Mouse (Mus musculus): ENCODE results near the gene Ulk4. TPM values are rescaled to one million over a fixed set of nuclear protein-coding genes. Genes with fewer than 3 reads are reported as not detected.

Ulk4 gene
- polyA plus RNA-seq, 1 experiment from 2014 or later = 115 TPM

GRCm38 (mm10) chr9:120963720-120964119, 313.3 kb downstream of the Ulk4 start:
- no peaks in the 10 kb centered on the region for H3K27me3 ChIP-seq

GRCm38 (mm10) chr9:120963104-120963503, 313.9 kb downstream of the Ulk4 start:
- no peak overlapping the region for H3K9ac ChIP-seq
- ATAC-seq (ENCODE audit: low read depth) = no peak
- H3K4me1 ChIP-seq (replicated peaks) = peaks cover 24% of the 10 kb centered on the region
- H3K4me2 ChIP-seq = no peak overlapping the region
- H3K27me3 ChIP-seq = no peaks in the 10 kb centered on the region
- H3K9me3 ChIP-seq = no peaks in the 10 kb centered on the region
- H3K4me3 ChIP-seq = no peak overlapping the region
- peaks cover 98% of the 10 kb centered on the region for H3K36me3 ChIP-seq
- peak overlapping the region; percentile 15; the same call in 1 of the 2 replicates for H3K27ac ChIP-seq (replicated peaks)
- 92% methylated on average over 4 of the region's 4 CpGs for WGBS

More at GRCm38 (mm10) chr9:120963720-120964119, 313.3 kb downstream of the Ulk4 start:
- peaks cover 24% of the 10 kb centered on the region for H3K4me1 ChIP-seq (replicated peaks)
- H3K9ac ChIP-seq = no peak overlapping the region
- H3K4me2 ChIP-seq = no peak overlapping the region
- H3K36me3 ChIP-seq = peaks cover 98% of the 10 kb centered on the region
- ATAC-seq (ENCODE audit: low read depth) = no peak
- H3K27ac ChIP-seq (replicated peaks) = no peak overlapping the region
- H3K4me3 ChIP-seq = no peak overlapping the region
- no peaks in the 10 kb centered on the region for H3K9me3 ChIP-seq
- WGBS = 89% methylated on average over 3 of the region's 3 CpGs

- Histone ChIP-seq H3K9ac (no peak overlapping the region), H3K36me3 (peaks cover 99% of the 10 kb centered on the region), H3K4me3 (no peak overlapping the region), H3K27ac (replicated peaks) (peak overlapping the region; percentile 15; the same call in 1 of the 2 replicates), H3K4me2 (no peak overlapping the region), H3K27me3 (no peaks in the 10 kb centered on the region), H3K4me1 (replicated peaks) (peaks cover 24% of the 10 kb centered on the region), H3K9me3 (no peaks in the 10 kb centered on the region)
- 88% methylated on average over 3 of the region's 3 CpGs for WGBS
- ATAC-seq (ENCODE audit: low read depth) = no peak
Observed at GRCm38 (mm10) chr9:120961969-120962700, 314.9 kb downstream of the Ulk4 start.

- Histone ChIP-seq H3K4me1 (replicated peaks) (peaks cover 24% of the 10 kb centered on the region), H3K4me3 (no peak overlapping the region), H3K4me2 (no peak overlapping the region), H3K27ac (replicated peaks) (peak overlapping the region; percentile 15; the same call in 1 of the 2 replicates), H3K9me3 (no peaks in the 10 kb centered on the region), H3K36me3 (peaks cover 99% of the 10 kb centered on the region), H3K9ac (0 out of 2 replicates have a peak overlapping the region, but pooled peaks have one; percentile 8), H3K27me3 (no peaks in the 10 kb centered on the region)
- ATAC-seq (ENCODE audit: low read depth) = no peak
- 87% methylated on average over 3 of the region's 3 CpGs for whole genome bisulfite sequencing
Observed at GRCm38 (mm10) chr9:120961466-120961865, 315.5 kb downstream of the Ulk4 start.

- no peak overlapping the region for H3K4me3 ChIP-seq
- no peaks in the 10 kb centered on the region for H3K27me3 ChIP-seq
- ATAC-seq (ENCODE audit: low read depth) = no peak
- H3K27ac ChIP-seq (replicated peaks) = no peak overlapping the region
- H3K36me3 ChIP-seq = peaks cover 99% of the 10 kb centered on the region
- 86% methylated on average over 4 of the region's 4 CpGs for WGBS
- H3K9ac ChIP-seq = no peak overlapping the region
- H3K4me1 ChIP-seq (replicated peaks) = peaks cover 24% of the 10 kb centered on the region
- no peak overlapping the region for H3K4me2 ChIP-seq
- H3K9me3 ChIP-seq = no peaks in the 10 kb centered on the region
Observed at GRCm38 (mm10) chr9:120960611-120961010, 316.4 kb downstream of the Ulk4 start.

GRCm38 (mm10) chr9:120959225-120959624, 317.8 kb downstream of the Ulk4 start:
- H3K4me2 ChIP-seq = no peak overlapping the region
- no peaks in the 10 kb centered on the region for H3K27me3 ChIP-seq
- H3K27ac ChIP-seq (replicated peaks) = no peak overlapping the region
- WGBS = 88% methylated on average over 4 of the region's 4 CpGs
- no peak for ATAC-seq (ENCODE audit: low read depth)
- H3K9ac ChIP-seq = no peak overlapping the region
- H3K36me3 ChIP-seq = peaks cover 99% of the 10 kb centered on the region
- no peak overlapping the region for H3K4me3 ChIP-seq
- peaks cover 24% of the 10 kb centered on the region for H3K4me1 ChIP-seq (replicated peaks)
- no peaks in the 10 kb centered on the region for H3K9me3 ChIP-seq

- no peaks in the 10 kb centered on the region for H3K9me3 ChIP-seq
- H3K27ac ChIP-seq (replicated peaks) = no peak overlapping the region
- H3K4me2 ChIP-seq = no peak overlapping the region
- no peak for ATAC-seq (ENCODE audit: low read depth)
- 78% methylated on average over 6 of the region's 6 CpGs for WGBS
- H3K4me1 ChIP-seq (replicated peaks) = peaks cover 21% of the 10 kb centered on the region
- H3K27me3 ChIP-seq = no peaks in the 10 kb centered on the region
- H3K4me3 ChIP-seq = no peak overlapping the region
- no peak overlapping the region for H3K9ac ChIP-seq
- peaks cover 99% of the 10 kb centered on the region for H3K36me3 ChIP-seq
Observed at GRCm38 (mm10) chr9:120958560-120958959, 318.4 kb downstream of the Ulk4 start.

- no peak for ATAC-seq (ENCODE audit: low read depth)
- no peaks in the 10 kb centered on the region for H3K9me3 ChIP-seq
- H3K4me2 ChIP-seq = no peak overlapping the region
- H3K36me3 ChIP-seq = peaks cover 100% of the 10 kb centered on the region
- no peaks in the 10 kb centered on the region for H3K27me3 ChIP-seq
- H3K4me3 ChIP-seq = no peak overlapping the region
- peaks cover 20% of the 10 kb centered on the region for H3K4me1 ChIP-seq (replicated peaks)
- 91% methylated on average over 5 of the region's 5 CpGs for WGBS
- no peak overlapping the region for H3K27ac ChIP-seq (replicated peaks)
- H3K9ac ChIP-seq = no peak overlapping the region
Observed at GRCm38 (mm10) chr9:120958051-120958450, 318.9 kb downstream of the Ulk4 start.

- Histone ChIP-seq H3K27me3 (no peaks in the 10 kb centered on the region), H3K9me3 (no peaks in the 10 kb centered on the region), H3K4me1 (replicated peaks) (peaks cover 22% of the 10 kb centered on the region), H3K27ac (replicated peaks) (no peak overlapping the region), H3K9ac (no peak overlapping the region), H3K4me2 (no peak overlapping the region), H3K36me3 (peaks cover 72% of the 10 kb centered on the region), H3K4me3 (no peak overlapping the region)
- WGBS = 86% methylated on average over 3 of the region's 3 CpGs
- 0 out of 2 replicates have a peak, but pooled peaks have one; percentile 19 for ATAC-seq (ENCODE audit: low read depth)
Observed at GRCm38 (mm10) chr9:120951947-120952346, 325.1 kb downstream of the Ulk4 start.

GRCm38 (mm10) chr9:120950761-120951160, 326.2 kb downstream of the Ulk4 start:
- no peak overlapping the region for H3K4me2 ChIP-seq
- no peak for ATAC-seq (ENCODE audit: low read depth)
- H3K27ac ChIP-seq (replicated peaks) = no peak overlapping the region
- H3K9me3 ChIP-seq = no peaks in the 10 kb centered on the region
- no peak overlapping the region for H3K9ac ChIP-seq
- H3K4me1 ChIP-seq (replicated peaks) = peaks cover 32% of the 10 kb centered on the region
- 95% methylated on average over 12 of the region's 12 CpGs for WGBS
- H3K36me3 ChIP-seq = peaks cover 60% of the 10 kb centered on the region
- no peaks in the 10 kb centered on the region for H3K27me3 ChIP-seq
- H3K4me3 ChIP-seq = no peak overlapping the region

GRCm38 (mm10) chr9:120948832-120949231, 328.2 kb downstream of the Ulk4 start:
- Histone ChIP-seq H3K4me1 (replicated peaks) (peaks cover 50% of the 10 kb centered on the region), H3K27ac (replicated peaks) (no peak overlapping the region), H3K9ac (no peak overlapping the region), H3K9me3 (no peaks in the 10 kb centered on the region), H3K4me3 (no peak overlapping the region), H3K4me2 (no peak overlapping the region), H3K27me3 (no peaks in the 10 kb centered on the region), H3K36me3 (peaks cover 40% of the 10 kb centered on the region)
- WGBS = 96% methylated on average over 1 of the region's 1 CpGs
- ATAC-seq (ENCODE audit: low read depth) = no peak

GRCm38 (mm10) chr9:120946131-120946530, 330.9 kb downstream of the Ulk4 start:
- Histone ChIP-seq H3K4me3 (no peak overlapping the region), H3K36me3 (peaks cover 13% of the 10 kb centered on the region), H3K9me3 (no peaks in the 10 kb centered on the region), H3K9ac (no peak overlapping the region), H3K27ac (replicated peaks) (no peak overlapping the region), H3K4me2 (no peak overlapping the region), H3K27me3 (no peaks in the 10 kb centered on the region), H3K4me1 (replicated peaks) (peaks cover 76% of the 10 kb centered on the region)
- WGBS = 85% methylated on average over 8 of the region's 8 CpGs
- ATAC-seq (ENCODE audit: low read depth) = no peak

GRCm38 (mm10) chr9:120944211-120944610, 332.8 kb downstream of the Ulk4 start:
- no peak overlapping the region for H3K4me2 ChIP-seq
- no peak overlapping the region for H3K9ac ChIP-seq
- H3K4me3 ChIP-seq = no peak overlapping the region
- H3K4me1 ChIP-seq (replicated peaks) = peaks cover 93% of the 10 kb centered on the region
- WGBS = 85% methylated on average over 3 of the region's 3 CpGs
- no peak overlapping the region for H3K27ac ChIP-seq (replicated peaks)
- H3K9me3 ChIP-seq = no peaks in the 10 kb centered on the region
- no peaks in the 10 kb centered on the region for H3K36me3 ChIP-seq
- no peaks in the 10 kb centered on the region for H3K27me3 ChIP-seq
- ATAC-seq (ENCODE audit: low read depth) = no peak

All from neural tube, embryonic 13.5 days (tissue).